ENCODE assay signal across 8 mouse cellular contexts in genomic region chr17:14279177-14279965, GRCm38 (mm10). TPM values are rescaled to one million over a fixed set of nuclear protein-coding genes. Genes with fewer than 3 reads are reported as not detected.
DNase-seq lines count a peak whose midpoint lies in the region; ATAC-seq and TF ChIP-seq lines count a peak whose summit lies in the region.

TSS of gene Smoc2 (plus strand) at chr17:14279506.

- peak; percentile 47 for ATAC-seq in granulocyte monocyte progenitor cell, adult 5-6 weeks (replicated peaks; ENCODE audit: poor library complexity, severe bottlenecking)
- ATAC-seq in intestine, embryonic 16.5 days: peak; percentile 85

- H3K27ac ChIP-seq in kidney, adult 2 months (ENCODE audit: insufficient read depth, low read depth, low read length): no peak within 1 kb of the TSS
- peak within 1 kb of the TSS; percentile 49; the same call in 1 of the 2 replicates for H3K27ac ChIP-seq in intestine, embryonic 16.5 days (ENCODE audit: low read length)

- DNase-seq in kidney, adult 2 months: peak; percentile 12
- DNase-seq in kidney, adult 9 months: no peak
- peak; percentile 60 for DNase-seq in embryo, embryonic 10 days (ENCODE audit: low spot score)
- peak; percentile 23 to 25 for DNase-seq in lung, adult 18-20 months
- peak; percentile 21 for DNase-seq in ovary, postnatal 14 days (ENCODE audit: low spot score)
- DNase-seq in spleen, postnatal 36 days (ENCODE audit: low spot score in 2 of 2): no peak

- H3K9ac ChIP-seq in intestine, embryonic 16.5 days (ENCODE audit: low read depth, low read length): peak within 1 kb of the TSS; percentile 69

- H3K36me3 ChIP-seq in kidney, adult 2 months (ENCODE audit: control insufficient read depth, insufficient read depth, low read length): no peaks in the 10 kb centered on the region
- no peaks in the 10 kb centered on the region for H3K36me3 ChIP-seq in intestine, embryonic 16.5 days (ENCODE audit: control insufficient read depth, insufficient read depth, low read length)

- no peaks in the 10 kb centered on the region for H3K9me3 ChIP-seq in intestine, embryonic 16.5 days (ENCODE audit: control insufficient read depth, low read length)

- H3K27me3 ChIP-seq in kidney, adult 2 months (replicated peaks; ENCODE audit: control insufficient read depth, insufficient read depth, low read length): no peaks in the 10 kb centered on the region
- peaks cover 25% of the 10 kb centered on the region for H3K27me3 ChIP-seq in intestine, embryonic 16.5 days (replicated peaks; ENCODE audit: control insufficient read depth, insufficient read depth, low read length)

- no peaks in the 10 kb centered on the region for H3K4me1 ChIP-seq in kidney, adult 2 months (ENCODE audit: control insufficient read depth, insufficient read depth, low read length)
- H3K4me1 ChIP-seq in intestine, embryonic 16.5 days (ENCODE audit: control insufficient read depth, insufficient read depth, low read length): peaks cover 11% of the 10 kb centered on the region; the same call in 1 of the 2 replicates

- no peak for TF ChIP-seq CTCF in kidney, adult 2 months (conservative IDR thresholded peaks at IDR 0.05; ENCODE audit: insufficient read depth, insufficient read length, low read depth, low read length)

- peak within 1 kb of the TSS; percentile 32 for H3K4me3 ChIP-seq in kidney, adult 2 months (ENCODE audit: insufficient read depth, low read depth, low read length)
- peak within 1 kb of the TSS; percentile 61 for H3K4me3 ChIP-seq in intestine, embryonic 16.5 days (ENCODE audit: low read length)

- 2% methylated on average over 61 of the region's 61 CpGs for WGBS in kidney, adult 2 months
- WGBS in intestine, embryonic 16.5 days: under 1% methylated on average over 60 of the region's 61 CpGs

- no peak for TF ChIP-seq POLR2A in kidney, adult 2 months (IDR thresholded peaks at IDR 0.05; ENCODE audit: low read depth, low read length)

- peak within 1 kb of the TSS; percentile 93 for H3K4me2 ChIP-seq in intestine, embryonic 16.5 days (ENCODE audit: low read depth, low read length)

RNA-seq across cellular contexts. Expression of gene Smoc2, which starts in this region (rescaled TPM):
- 33.4 and 40.2 TPM in 2 replicates for polyA plus RNA-seq in kidney, adult 2 months (2012; rRNA removed)
- not detected in 2 replicates for total RNA-seq in granulocyte monocyte progenitor cell, adult 5-6 weeks (2014; fragmentation: Nextera tagmentation)
- total RNA-seq in granulocyte monocyte progenitor cell, adult 5-6 weeks (2017): not detected in 2 replicates
- polyA plus RNA-seq in intestine, embryonic 16.5 days (2015; fragmentation: Nextera tagmentation; extraction: Ambion mirVana): 117 and 122 TPM in 2 replicates

Comparison
In these comparisons a context has a peak if more than half of its experiments do, and no peak if none do; other contexts are left out.
1. DNase-seq: peak in kidney, adult 2 months (single experiment), embryo, embryonic 10 days (single experiment), lung, adult 18-20 months (2 of 2) and ovary, postnatal 14 days (single experiment); none in kidney, adult 9 months (single experiment) and spleen, postnatal 36 days (0 of 2).
2. Peak in ATAC-seq in granulocyte monocyte progenitor cell, adult 5-6 weeks; RNA of the gene not detected or under 1 TPM.